Mouse (Mus musculus): Measurements from ENCODE around the gene Trpt1.

- TF ChIP-seq CTCF (IDR thresholded peaks at IDR 0.05; ENCODE audit: borderline replicate concordance, extremely low read depth, insufficient read depth, insufficient read length) (no peak), POLR2A (IDR thresholded peaks at IDR 0.05; ENCODE audit: borderline replicate concordance, extremely low read depth, insufficient read depth, insufficient read length, poor library complexity, severe bottlenecking) (no peak)
Observed at GRCm38 (mm10) chr19:6981465-6981864, 14.5 kb upstream of the Trpt1 start.

All from brain, embryonic 14.5 days (tissue).